Mouse (Mus musculus) thymus, adult 2 months (tissue): Measurements from ENCODE around the gene Tmem33.

ENCODE experiments used
- CTCF ChIP-seq: fragments of 200-500 bp; IDR thresholded peaks from 2 replicates; pipeline ENCODE4 v1.5.1; 2012; ENCODE audit warnings: mild to moderate bottlenecking, control low read depth, low read length, moderate library complexity, borderline replicate concordance; ENCODE audit not compliant: control insufficient read depth, poor library complexity, insufficient read depth; ENCODE audit errors: extremely low read depth
- POLR2A ChIP-seq: fragments of 200-500 bp; IDR thresholded peaks from 2 replicates; pipeline ENCODE4 v1.6.1; 2012; ENCODE audit warnings: mild to moderate bottlenecking, low read length, control low read depth, moderate library complexity; ENCODE audit not compliant: control insufficient read depth, poor library complexity, insufficient read depth; ENCODE audit errors: extremely low read depth

GRCm38 (mm10) chr5:67238303-67238702 is 22.1 kb upstream of the Tmem33 start:
- no peak for TF ChIP-seq CTCF
- TF ChIP-seq POLR2A, result no peak
